Mouse (Mus musculus) heart, embryonic 16.5 days (tissue): ENCODE results near the gene Foxn1. TPM values are rescaled to one million over a fixed set of nuclear protein-coding genes. Genes with fewer than 3 reads are reported as not detected.
A peak's percentile ranks its signal among the peaks of the same experiment; 100 is the strongest.

Experiments
- ATAC-seq: fragments of 200-750 bp; cut with Nextera tagmentation; replicated peaks from 2 replicates; pipeline ENCODE4 v1.8.0; 2017; ENCODE audit warnings: moderate number of reproducible peaks; ENCODE audit not compliant: insufficient read depth, low FRiP score; ENCODE audit errors: extremely low read depth
- H3K27ac ChIP-seq: fragments of 300-500 bp; sonication (generic); 2 replicates; pipeline ENCODE4 v1.5.1; 2014; ENCODE audit warnings: mild to moderate bottlenecking, low read length, control low read depth, moderate library complexity
- H3K27me3 ChIP-seq: fragments of 300-500 bp; sonication (generic); 2 replicates; pipeline ENCODE4 v1.6.1; 2014; ENCODE audit warnings: low read length, mixed read lengths; ENCODE audit not compliant: control insufficient read depth, insufficient read depth
- H3K36me3 ChIP-seq: fragments of 300-500 bp; sonication (generic); 2 replicates; pipeline ENCODE4 v1.6.1; 2014; ENCODE audit not compliant: control insufficient read depth, insufficient read depth
- H3K4me1 ChIP-seq: fragments of 300-500 bp; sonication (generic); 2 replicates; pipeline ENCODE4 v1.6.1; 2014; ENCODE audit warnings: low read length, mixed read lengths; ENCODE audit not compliant: control insufficient read depth, insufficient read depth
- H3K4me2 ChIP-seq: fragments of 300-500 bp; sonication (generic); 2 replicates; pipeline ENCODE4 v1.6.1; 2014; ENCODE audit warnings: low read depth, mild to moderate bottlenecking, control low read depth, low read length
- H3K4me3 ChIP-seq: fragments of 300-500 bp; sonication (generic); 2 replicates; pipeline ENCODE4 v1.5.1; 2014; ENCODE audit warnings: mild to moderate bottlenecking, control low read depth, low read length
- H3K9ac ChIP-seq: fragments of 300-500 bp; sonication (generic); 2 replicates; pipeline ENCODE4 v1.6.1; 2014; ENCODE audit warnings: low read length, control low read depth
- H3K9me3 ChIP-seq: fragments of 300-500 bp; sonication (generic); replicated peaks from 2 replicates; pipeline ENCODE4 v1.6.1; 2016; ENCODE audit warnings: low read length; ENCODE audit not compliant: control insufficient read depth
- WGBS: fragments of 180-500 bp; shearing (Covaris S2); extraction: QIAGEN DNeasy Blood & Tissue Kit; methylation state at CpG from one replicate; pipeline ENCODE4 v1.1.7; 2014; 5-methylcytosine and 5-hydroxymethylcytosine counted together
- polyA plus RNA-seq: library from polyadenylated mRNA; unstranded; fragments of >200 nt; fragmentation: Nextera tagmentation; extraction: Ambion mirVana; gene quantifications from 2 replicates; pipeline ENCODE4 v1.2.1, GENCODE M21; 2015

The Foxn1 gene
- polyA plus RNA-seq, 1 experiment from 2014 or later = 7.9 TPM

GRCm38 (mm10) chr11:78328512-78329056 is 57.8 kb downstream of the Foxn1 start:
- H3K4me1 ChIP-seq = peaks cover 15% of the 10 kb centered on the region
- WGBS = under 1% methylated on average over 41 of the region's 41 CpGs
- H3K9me3 ChIP-seq = no peaks in the 10 kb centered on the region
- H3K9ac ChIP-seq = peak overlapping the region; percentile 92
- peak overlapping the region; percentile 83 for H3K4me2 ChIP-seq
- peaks cover 6% of the 10 kb centered on the region for H3K36me3 ChIP-seq
- no peaks in the 10 kb centered on the region for H3K27me3 ChIP-seq
- no peak overlapping the region for H3K27ac ChIP-seq
- ATAC-seq = peak; percentile 35
- H3K4me3 ChIP-seq = peak overlapping the region; percentile 94

GRCm38 (mm10) chr11:78327634-78328511 is 58.5 kb downstream of the Foxn1 start, which contains the start of gene Pigs:
Pigs (plus strand) TSS chr11:78328415.
- WGBS = 12% methylated on average over 34 of the region's 37 CpGs
- peak; percentile 97 for ATAC-seq
- peak within 1 kb of the TSS; percentile 85 for H3K27ac ChIP-seq

GRCm38 (mm10) chr11:78327215-78327614 is 59.1 kb downstream of the Foxn1 start:
- WGBS = 89% methylated on average over 4 of the region's 4 CpGs
- H3K9me3 ChIP-seq = no peaks in the 10 kb centered on the region
- H3K27ac ChIP-seq = no peak overlapping the region
- H3K9ac ChIP-seq = no peak overlapping the region
- H3K4me3 ChIP-seq = no peak overlapping the region
- H3K36me3 ChIP-seq = no peaks in the 10 kb centered on the region
- no peak overlapping the region for H3K4me2 ChIP-seq
- ATAC-seq = no peak
- H3K27me3 ChIP-seq = no peaks in the 10 kb centered on the region
- H3K4me1 ChIP-seq = peaks cover 26% of the 10 kb centered on the region

More at GRCm38 (mm10) chr11:78327634-78328511, 58.5 kb downstream of the Foxn1 start, which contains the start of gene Pigs:
- Histone ChIP-seq H3K4me3 (peak within 1 kb of the TSS; percentile 94), H3K36me3 (no peaks in the 10 kb centered on the region), H3K9me3 (no peaks in the 10 kb centered on the region), H3K27me3 (no peaks in the 10 kb centered on the region), H3K9ac (peak within 1 kb of the TSS; percentile 92), H3K4me2 (peak within 1 kb of the TSS; percentile 83), H3K4me1 (peaks cover 22% of the 10 kb centered on the region)

GRCm38 (mm10) chr11:78324965-78325364 is 61.4 kb downstream of the Foxn1 start:
- no peak overlapping the region for H3K4me3 ChIP-seq
- WGBS = 89% methylated on average over 12 of the region's 12 CpGs
- H3K27ac ChIP-seq = no peak overlapping the region
- peaks cover 16% of the 10 kb centered on the region for H3K36me3 ChIP-seq
- H3K9ac ChIP-seq = no peak overlapping the region
- no peak for ATAC-seq
- no peaks in the 10 kb centered on the region for H3K27me3 ChIP-seq
- H3K4me2 ChIP-seq = no peak overlapping the region
- peaks cover 26% of the 10 kb centered on the region for H3K4me1 ChIP-seq
- H3K9me3 ChIP-seq = no peaks in the 10 kb centered on the region

- Histone ChIP-seq H3K36me3 (peaks cover 22% of the 10 kb centered on the region), H3K27ac (no peak overlapping the region), H3K27me3 (no peaks in the 10 kb centered on the region), H3K9me3 (no peaks in the 10 kb centered on the region), H3K4me3 (no peak overlapping the region), H3K4me2 (peak overlapping the region; percentile 50; the same call in 1 of the 2 replicates), H3K4me1 (peaks cover 25% of the 10 kb centered on the region), H3K9ac (no peak overlapping the region)
- ATAC-seq = no peak
- WGBS = 78% methylated on average over 15 of the region's 15 CpGs
Measured at GRCm38 (mm10) chr11:78324000-78324785, 62.2 kb downstream of the Foxn1 start.

- no peaks in the 10 kb centered on the region for H3K27me3 ChIP-seq
- no peak within 1 kb of the TSS for H3K9ac ChIP-seq
- H3K4me3 ChIP-seq = peak within 1 kb of the TSS; percentile 24
- H3K9me3 ChIP-seq = no peaks in the 10 kb centered on the region
- WGBS = 6% methylated on average over 15 of the region's 15 CpGs
- ATAC-seq = peak; percentile 93
- H3K27ac ChIP-seq = peak within 1 kb of the TSS; percentile 13
- H3K4me1 ChIP-seq = peaks cover 20% of the 10 kb centered on the region
- peak within 1 kb of the TSS; percentile 50 for H3K4me2 ChIP-seq
- peaks cover 33% of the 10 kb centered on the region for H3K36me3 ChIP-seq
Measured at GRCm38 (mm10) chr11:78322860-78323259, 63.5 kb downstream of the Foxn1 start, which contains the start of gene Aldoc. Aldoc (plus strand) TSS chr11:78322968.

- peak overlapping the region; percentile 50 for H3K4me2 ChIP-seq
- no peak overlapping the region for H3K4me3 ChIP-seq
- peak overlapping the region; percentile 3 for H3K27ac ChIP-seq
- peaks cover 39% of the 10 kb centered on the region for H3K36me3 ChIP-seq
- no peaks in the 10 kb centered on the region for H3K9me3 ChIP-seq
- no peaks in the 10 kb centered on the region for H3K27me3 ChIP-seq
- H3K9ac ChIP-seq = no peak overlapping the region
- peaks cover 20% of the 10 kb centered on the region for H3K4me1 ChIP-seq
- no peak for ATAC-seq
- 39% methylated on average over 2 of the region's 2 CpGs for WGBS
Measured at GRCm38 (mm10) chr11:78322076-78322831, 64.1 kb downstream of the Foxn1 start.

- 88% methylated on average over 2 of the region's 2 CpGs for WGBS
- no peak overlapping the region for H3K9ac ChIP-seq
- peaks cover 9% of the 10 kb centered on the region; the same call in 1 of the 2 replicates for H3K4me1 ChIP-seq
- ATAC-seq = no peak
- no peak overlapping the region for H3K27ac ChIP-seq
- H3K4me3 ChIP-seq = no peak overlapping the region
- H3K4me2 ChIP-seq = no peak overlapping the region
- H3K27me3 ChIP-seq = no peaks in the 10 kb centered on the region
- H3K9me3 ChIP-seq = no peaks in the 10 kb centered on the region
- peaks cover 71% of the 10 kb centered on the region for H3K36me3 ChIP-seq
Measured at GRCm38 (mm10) chr11:78318411-78318810, 67.9 kb downstream of the Foxn1 start.
